Mouse (Mus musculus): Measurements from ENCODE around the gene 4931428L18Rik.

DNA sequence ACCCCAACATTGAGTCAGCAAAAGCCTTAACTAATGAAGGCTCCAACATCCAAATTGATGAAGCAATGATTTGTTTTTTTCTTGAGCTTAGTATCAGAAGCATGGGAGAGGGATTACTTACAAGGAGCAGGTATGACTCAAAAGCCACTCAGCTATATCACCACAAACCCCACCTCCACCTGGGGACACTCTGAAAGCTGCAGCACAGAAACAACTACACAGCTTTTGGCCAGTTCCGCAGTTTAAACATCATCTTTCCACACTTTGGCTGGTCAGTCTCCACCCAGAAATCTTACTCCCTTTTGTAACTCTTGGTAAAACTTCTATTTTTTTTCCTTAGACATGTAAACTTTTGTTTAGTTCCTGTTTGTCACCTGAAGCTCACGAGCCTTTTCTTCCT, 78.9 kb downstream of the 4931428L18Rik start:
- TF ChIP-seq CTCF (IDR thresholded peaks at IDR 0.05; ENCODE audit: low read depth, low read length) (no peak), POLR2A (IDR thresholded peaks at IDR 0.05; ENCODE audit: insufficient read depth, low read length) (no peak)

All from ES-Bruce4 (cell line).